Mouse (Mus musculus) liver, adult 2 months (tissue): ENCODE measurements around the gene Pld6.

Source experiments
- CTCF ChIP-seq: fragments of 200-500 bp; IDR thresholded peaks from 2 replicates; pipeline ENCODE4 v1.5.1; 2011; ENCODE audit warnings: low read depth, low read length, control low read depth
- POLR2A ChIP-seq: fragments of 200-500 bp; IDR thresholded peaks from 2 replicates; pipeline ENCODE4 v1.6.1; 2011; ENCODE audit warnings: low read length, control low read depth; ENCODE audit not compliant: insufficient read depth; ENCODE audit errors: extremely low read depth

DNA sequence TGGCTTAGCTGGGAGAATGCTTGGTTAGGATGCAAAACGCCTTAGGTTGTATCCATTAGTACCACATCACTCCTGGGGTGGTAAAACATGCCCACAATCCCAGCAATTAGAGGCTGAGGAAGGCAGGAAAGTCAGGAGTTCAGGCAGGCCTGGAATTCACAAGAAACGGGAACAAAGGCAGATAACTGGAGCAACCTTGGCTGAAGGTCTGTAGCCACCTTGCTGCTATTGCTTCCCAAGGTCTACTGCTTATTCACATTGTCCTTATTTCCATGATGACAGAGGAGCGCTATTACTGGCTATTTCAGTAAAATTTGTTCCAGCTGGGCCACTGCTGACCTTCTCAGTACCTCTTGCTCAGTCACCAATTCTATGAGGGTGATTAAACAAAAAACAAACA lies 25.8 kb upstream of the Pld6 start:
- TF ChIP-seq CTCF, result no peak
- no peak for TF ChIP-seq POLR2A
